Mouse (Mus musculus): ENCODE measurements around the gene Il1rapl1.

- TF ChIP-seq CTCF (IDR thresholded peaks at IDR 0.05) (no peak), EP300 (IDR thresholded peaks at IDR 0.05; ENCODE audit: insufficient read depth, low read depth, low read length) (no peak)
These were observed 404.9 kb downstream of the Il1rapl1 start for GRCm38 (mm10) chrX:87710589-87710988.
